Mouse (Mus musculus) MEL (cell line): ENCODE measurements around the gene Zfand3. TPM values are rescaled to one million over a fixed set of nuclear protein-coding genes. Genes with fewer than 3 reads are reported as not detected.

Source experiments
- DNase-seq: peaks from one replicate; pipeline ENCODE4 v3.0.0; 2011; ENCODE audit warnings: low read depth, low spot score
- H3K27ac ChIP-seq: 2 replicates; pipeline ENCODE4 v1.5.1; 2012; ENCODE audit warnings: low read depth, mild to moderate bottlenecking, control low read depth, low read length, moderate library complexity; ENCODE audit not compliant: control insufficient read depth
- H3K27me3 ChIP-seq, 2 experiments: fragments of 150-350 bp in 1 of 2; sonication (generic) in 1 of 2; 2 replicates each; pipeline ENCODE4 v1.6.1; 2012; ENCODE audit warnings: low read length in 2 of 2, mild to moderate bottlenecking in 2 of 2, improper control_type of control experiment in 1 of 2, moderate library complexity in 1 of 2; ENCODE audit not compliant: insufficient read depth in 2 of 2, control insufficient read depth in 1 of 2
- H3K36me3 ChIP-seq, 2 experiments: 2 replicates each; pipeline ENCODE4 v1.6.1; 2012 to 2014; ENCODE audit warnings: low read length in 2 of 2, improper control_type of control experiment in 1 of 2, inconsistent platforms in 1 of 2, mild to moderate bottlenecking in 1 of 2; ENCODE audit not compliant: insufficient read depth in 2 of 2, control insufficient read depth in 1 of 2
- H3K4me1 ChIP-seq, 2 experiments: fragments of 150-350 bp in 1 of 2; sonication (generic) in 1 of 2; 2 replicates each; pipeline ENCODE4 v1.6.1; 2012; ENCODE audit warnings: low read length in 2 of 2, improper control_type of control experiment in 1 of 2, mild to moderate bottlenecking in 1 of 2; ENCODE audit not compliant: insufficient read depth in 2 of 2, control insufficient read depth in 1 of 2
- H3K4me3 ChIP-seq, 2 experiments: fragments of 150-350 bp in 1 of 2; sonication (generic) in 1 of 2; 2 replicates each; pipeline ENCODE4 v1.5.1; 2012; ENCODE audit warnings: low read depth in 2 of 2, low read length in 2 of 2, mild to moderate bottlenecking in 2 of 2, moderate library complexity in 2 of 2, control low read depth in 1 of 2, improper control_type of control experiment in 1 of 2; ENCODE audit not compliant: control insufficient read depth in 1 of 2, insufficient read depth in 1 of 2
- H3K79me2 ChIP-seq: 2 replicates; pipeline ENCODE4 v1.6.1; 2012; ENCODE audit warnings: mild to moderate bottlenecking, low read length, moderate library complexity; ENCODE audit not compliant: control insufficient read depth, poor library complexity, insufficient read depth
- H3K9ac ChIP-seq: 2 replicates; pipeline ENCODE4 v1.6.1; 2012; ENCODE audit warnings: low read depth, mild to moderate bottlenecking, control low read depth, low read length, moderate library complexity; ENCODE audit not compliant: control insufficient read depth, poor library complexity, severe bottlenecking
- H3K9me3 ChIP-seq: fragments of 150-350 bp; sonication (generic); replicated peaks from 2 replicates; pipeline ENCODE4 v1.6.1; 2012; ENCODE audit warnings: mild to moderate bottlenecking, low read length, improper control_type of control experiment, moderate library complexity; ENCODE audit not compliant: insufficient read depth
- BHLHE40 ChIP-seq: IDR thresholded peaks from 2 replicates; pipeline ENCODE4 v1.6.1; 2012; ENCODE audit warnings: low read depth, mild to moderate bottlenecking, inconsistent platforms, low read length, improper control_type of control experiment, borderline replicate concordance
- CHD1 ChIP-seq: IDR thresholded peaks from 2 replicates; pipeline ENCODE4 v1.6.1; 2012; ENCODE audit warnings: low read depth, mild to moderate bottlenecking, inconsistent platforms, low read length, improper control_type of control experiment
- CHD2 ChIP-seq: IDR thresholded peaks from 2 replicates; pipeline ENCODE4 v1.6.1; 2011; ENCODE audit warnings: low read length, improper control_type of control experiment
- E2F4 ChIP-seq: IDR thresholded peaks from 2 replicates; pipeline ENCODE4 v1.6.1; 2011; ENCODE audit warnings: low read depth, low read length, improper control_type of control experiment, borderline replicate concordance
- ELF1 ChIP-seq: IDR thresholded peaks from 2 replicates; pipeline ENCODE4 v1.6.1; 2014; ENCODE audit warnings: low read depth, mild to moderate bottlenecking, inconsistent platforms, low read length, improper control_type of control experiment, moderate library complexity
- EP300 ChIP-seq, 2 experiments: IDR thresholded peaks; 2 replicates each; pipeline ENCODE4 v1.6.1; 2011; ENCODE audit warnings: improper control_type of control experiment in 2 of 2, low read length in 2 of 2, low read depth in 1 of 2, mild to moderate bottlenecking in 1 of 2
- GABPA ChIP-seq: IDR thresholded peaks from 2 replicates; pipeline ENCODE4 v1.6.1; 2012; ENCODE audit warnings: low read depth, mild to moderate bottlenecking, inconsistent platforms, low read length, improper control_type of control experiment, moderate library complexity
- GATA1 ChIP-seq: IDR thresholded peaks from 2 replicates; pipeline ENCODE4 v1.6.1; 2011; ENCODE audit warnings: low read depth, low read length, improper control_type of control experiment
- JUND ChIP-seq: IDR thresholded peaks from 2 replicates; pipeline ENCODE4 v1.6.1; 2011; ENCODE audit warnings: low read depth, mild to moderate bottlenecking, improper control_type of control experiment, low read length
- MAFK ChIP-seq: IDR thresholded peaks from 2 replicates; pipeline ENCODE4 v1.6.1; 2011; ENCODE audit warnings: low read depth, mild to moderate bottlenecking, low read length, improper control_type of control experiment, borderline replicate concordance
- MEF2A ChIP-seq: IDR thresholded peaks from 2 replicates; pipeline ENCODE4 v1.6.1; 2014; ENCODE audit warnings: low read depth, mild to moderate bottlenecking, inconsistent platforms, low read length, improper control_type of control experiment; ENCODE audit not compliant: poor library complexity, insufficient replicate concordance, severe bottlenecking; ENCODE audit errors: extremely low read depth
- MXI1 ChIP-seq: IDR thresholded peaks from 2 replicates; pipeline ENCODE4 v1.6.1; 2011; ENCODE audit warnings: mild to moderate bottlenecking, low read depth, low read length, improper control_type of control experiment
- MYB ChIP-seq: IDR thresholded peaks from 2 replicates; pipeline ENCODE4 v1.6.1; 2011; ENCODE audit warnings: mild to moderate bottlenecking, low read depth, low read length, improper control_type of control experiment
- NRF1 ChIP-seq: IDR thresholded peaks from 2 replicates; pipeline ENCODE4 v1.6.1; 2014; ENCODE audit warnings: low read depth, mild to moderate bottlenecking, inconsistent platforms, low read length, improper control_type of control experiment, moderate library complexity; ENCODE audit not compliant: poor library complexity, insufficient read depth, severe bottlenecking
- POLR2A ChIP-seq, 2 experiments: IDR thresholded peaks; 2 replicates each; pipeline ENCODE4 v1.6.1; 2011 to 2012; ENCODE audit warnings: low read length in 2 of 2, mild to moderate bottlenecking in 2 of 2, control low read depth in 1 of 2, improper control_type of control experiment in 1 of 2, low read depth in 1 of 2, moderate library complexity in 1 of 2; ENCODE audit not compliant: control insufficient read depth in 1 of 2, insufficient read depth in 1 of 2, poor library complexity in 1 of 2
- POLR2AphosphoS2 ChIP-seq: IDR thresholded peaks from 2 replicates; pipeline ENCODE4 v1.6.1; 2011; ENCODE audit warnings: low read length, improper control_type of control experiment
- RAD21 ChIP-seq: IDR thresholded peaks from 2 replicates; pipeline ENCODE4 v1.6.1; 2011; ENCODE audit warnings: mild to moderate bottlenecking, low read depth, low read length, improper control_type of control experiment
- RCOR1 ChIP-seq: IDR thresholded peaks from 2 replicates; pipeline ENCODE4 v1.6.1; 2012; ENCODE audit warnings: low read depth, mild to moderate bottlenecking, inconsistent platforms, low read length, improper control_type of control experiment
- TCF12 ChIP-seq: IDR thresholded peaks from 2 replicates; pipeline ENCODE4 v1.6.1; 2014; ENCODE audit warnings: low read depth, mild to moderate bottlenecking, inconsistent platforms, low read length, improper control_type of control experiment, moderate library complexity
- UBTF ChIP-seq: IDR thresholded peaks from 2 replicates; pipeline ENCODE4 v1.6.1; 2012; ENCODE audit warnings: low read depth, mild to moderate bottlenecking, inconsistent platforms, low read length, improper control_type of control experiment, moderate library complexity, borderline replicate concordance; ENCODE audit not compliant: insufficient read depth
- USF2 ChIP-seq, 2 experiments: IDR thresholded peaks; 2 replicates each; pipeline ENCODE4 v1.6.1; 2011 to 2012; ENCODE audit warnings: improper control_type of control experiment in 2 of 2, low read length in 2 of 2, borderline replicate concordance in 1 of 2, inconsistent platforms in 1 of 2, low read depth in 1 of 2, mild to moderate bottlenecking in 1 of 2; ENCODE audit not compliant: insufficient read depth in 1 of 2
- ZC3H11A ChIP-seq: IDR thresholded peaks from 2 replicates; pipeline ENCODE4 v1.6.1; 2012; ENCODE audit warnings: low read depth, mild to moderate bottlenecking, inconsistent platforms, low read length, improper control_type of control experiment
- ZKSCAN1 ChIP-seq: IDR thresholded peaks from 2 replicates; pipeline ENCODE4 v1.6.1; 2012; ENCODE audit warnings: low read depth, mild to moderate bottlenecking, inconsistent platforms, low read length, improper control_type of control experiment, moderate library complexity
- ZMIZ1 ChIP-seq: IDR thresholded peaks from 2 replicates; pipeline ENCODE4 v1.6.1; 2012; ENCODE audit warnings: low read depth, mild to moderate bottlenecking, inconsistent platforms, low read length, improper control_type of control experiment, moderate library complexity
- ZNF384 ChIP-seq: IDR thresholded peaks from 2 replicates; pipeline ENCODE4 v1.6.1; 2012; ENCODE audit warnings: low read depth, mild to moderate bottlenecking, inconsistent platforms, low read length, improper control_type of control experiment
- polyA plus RNA-seq, 2 experiments: library from polyadenylated mRNA; stranded (reverse) in 1 of 2; unstranded in 1 of 2; fragments of >175 nt in 1 of 2; fragments of >200 nt in 1 of 2; gene quantifications; 2 replicates each; pipeline versions ENCODE4 v1.2.1 to v1.2.4; 2012; ENCODE audit warnings: low replicate concordance in 2 of 2, low read depth in 1 of 2; ENCODE audit not compliant: insufficient read length in 2 of 2, insufficient read depth in 1 of 2, missing spikeins in 1 of 2
- total RNA-seq: library from RNA; depleted of rRNA; stranded (reverse); fragments of 300-350 nt; gene quantifications from 2 replicates; pipeline ENCODE4 v1.2.3, GENCODE M21; 2012

Gene Zfand3
- total and polyA plus RNA-seq, 3 experiments, result 28.3 to 48.8 TPM; not detected in 1

- Histone ChIP-seq H3K9ac (no peak overlapping the region), H3K4me1 (peaks cover 0 to 4% of the 10 kb centered on the region in 2 experiments; a peak in 2 of 4 replicates), H3K9me3 (no peaks in the 10 kb centered on the region), H3K4me3 (no peak overlapping the region), H3K27me3 (no peaks in the 10 kb centered on the region), H3K79me2 (no peaks in the 10 kb centered on the region), H3K27ac (no peak overlapping the region), H3K36me3 (peaks cover 4 to 12% of the 10 kb centered on the region in 2 experiments; a peak in 2 of 4 replicates)
- no peak for DNase-seq
- TF ChIP-seq BHLHE40 (no peak), EP300 (IDR thresholded peaks at IDR 0.05; ENCODE audit: low read depth in 1 of 2, low read length in 2 of 2) (no peak), JUND (no peak), POLR2A (IDR thresholded peaks at IDR 0.05; ENCODE audit: control insufficient read depth in 1 of 2, insufficient read depth in 1 of 2, low read depth in 1 of 2, low read length in 2 of 2, poor library complexity in 1 of 2) (no peak), RCOR1 (no peak), UBTF (no peak), NRF1 (no peak), ZNF384 (no peak), ZKSCAN1 (no peak), CHD1 (no peak), GATA1 (no peak), MYB (no peak), CHD2 (no peak), MEF2A (no peak), GABPA (no peak), MAFK (no peak), ZC3H11A (no peak), USF2 (IDR thresholded peaks at IDR 0.05; ENCODE audit: borderline replicate concordance in 1 of 2, insufficient read depth in 1 of 2, low read depth in 1 of 2, low read length in 2 of 2) (no peak), ZMIZ1 (no peak)
- TF ChIP-seq, all 39 proteins: peak for 0
Measured at GRCm38 (mm10) chr17:30084007-30084406, 79.5 kb downstream of the Zfand3 start.

GRCm38 (mm10) chr17:30086695-30087094 lies 82.2 kb downstream of the Zfand3 start:
- Histone ChIP-seq H3K9me3 (no peaks in the 10 kb centered on the region), H3K4me1 (peaks cover 13 to 15% of the 10 kb centered on the region in 2 experiments), H3K27me3 (no peaks in the 10 kb centered on the region), H3K36me3 (peaks cover 9 to 23% of the 10 kb centered on the region in 2 experiments), H3K79me2 (no peaks in the 10 kb centered on the region), H3K27ac (no peak overlapping the region), H3K4me3 (no peak overlapping the region), H3K9ac (no peak overlapping the region)
- TF ChIP-seq E2F4, result no peak
- TF ChIP-seq BHLHE40, result no peak
- TF ChIP-seq GABPA, result no peak
- no peak for TF ChIP-seq ELF1
- TF ChIP-seq RAD21, result no peak
- TF ChIP-seq POLR2AphosphoS2, result no peak
- TF ChIP-seq RCOR1, result no peak
- no peak for TF ChIP-seq MAFK
- TF ChIP-seq UBTF, result no peak
- no peak for TF ChIP-seq TCF12
- TF ChIP-seq MEF2A, result no peak
- no peak for TF ChIP-seq MXI1
- no peak for DNase-seq
